ENCODE assay signal across 11 mouse cellular contexts in genomic region chr2:90956053-90956452, GRCm38 (mm10). TPM values are rescaled to one million over a fixed set of nuclear protein-coding genes. Genes with fewer than 3 reads are reported as not detected.
A peak's percentile ranks its signal among the peaks of the same experiment; 100 is the strongest.
DNase-seq lines count a peak whose midpoint lies in the region; ATAC-seq lines count a peak whose summit lies in the region.
"Had no signal": no experiment of that assay in that cellular context is flagged by ENCODE, and none has a peak within 500 bp of the region (broad histone marks: within the 10 kb centered on the region; RNA-seq: fewer than 3 reads in every experiment).

No protein-coding gene starts in this region.

- no peaks in the 10 kb centered on the region; the same call in 1 of the 2 replicates for H3K36me3 ChIP-seq in forebrain, embryonic 16.5 days (ENCODE audit: control insufficient read depth, insufficient read depth)
- H3K36me3 ChIP-seq in midbrain, embryonic 16.5 days (ENCODE audit: control insufficient read depth, insufficient read depth, low read length): no peaks in the 10 kb centered on the region

- ATAC-seq in forebrain, embryonic 16.5 days: peak; percentile 89
- ATAC-seq in midbrain, embryonic 16.5 days: peak; percentile 83

- no peak overlapping the region for H3K4me2 ChIP-seq in forebrain, embryonic 16.5 days (ENCODE audit: low read length)
- peak overlapping the region; percentile 32 for H3K4me2 ChIP-seq in midbrain, embryonic 16.5 days (ENCODE audit: low read length)
- H3K4me2 ChIP-seq: limb, embryonic 15.5 days had no signal

- no peak overlapping the region for H3K4me3 ChIP-seq in forebrain, embryonic 16.5 days (replicated peaks; ENCODE audit: low read length)
- no peak overlapping the region for H3K4me3 ChIP-seq in midbrain, embryonic 16.5 days (ENCODE audit: low read depth, low read length)
- H3K4me3 ChIP-seq: limb, embryonic 15.5 days had no signal

- DNase-seq in layer of hippocampus, adult 9-11 months: peak; percentile 49
- DNase-seq in layer of hippocampus, postnatal 10 days (ENCODE audit: low spot score in 2 of 2): no peak
- peak; percentile 58 for DNase-seq in embryo, embryonic 10.5 days (ENCODE audit: low spot score)
- no peak for DNase-seq in cerebellum, adult 9-11 months
- no peak for DNase-seq in spleen, postnatal 4 days (ENCODE audit: low spot score in 2 of 2)
- DNase-seq: kidney, postnatal 36 days; lung, postnatal 14 days; retina, postnatal 1 day had no signal

- H3K9me3 ChIP-seq in forebrain, embryonic 16.5 days (ENCODE audit: control insufficient read depth, low read length): no peaks in the 10 kb centered on the region
- H3K9me3 ChIP-seq in midbrain, embryonic 16.5 days (replicated peaks; ENCODE audit: control insufficient read depth, low read length, poor library complexity, severe bottlenecking): no peaks in the 10 kb centered on the region
- H3K9me3 ChIP-seq: limb, embryonic 15.5 days had no signal

- no peak overlapping the region for H3K9ac ChIP-seq in forebrain, embryonic 16.5 days (replicated peaks; ENCODE audit: low read depth, low read length)
- no peak overlapping the region for H3K9ac ChIP-seq in midbrain, embryonic 16.5 days (ENCODE audit: low read depth, low read length)
- H3K9ac ChIP-seq: limb, embryonic 15.5 days had no signal

- peak overlapping the region; percentile 71 for H3K27ac ChIP-seq in forebrain, embryonic 16.5 days (ENCODE audit: low read length)
- H3K27ac ChIP-seq in midbrain, embryonic 16.5 days (ENCODE audit: low read length): peak overlapping the region; percentile 58
- H3K27ac ChIP-seq: limb, embryonic 15.5 days had no signal

- 3% methylated on average over 1 of the region's 1 CpGs for WGBS in forebrain, embryonic 16.5 days
- 5% methylated on average over 1 of the region's 1 CpGs for WGBS in midbrain, embryonic 16.5 days

- H3K27me3 ChIP-seq in forebrain, embryonic 16.5 days (replicated peaks; ENCODE audit: control insufficient read depth, insufficient read depth, low read length): no peaks in the 10 kb centered on the region
- H3K27me3 ChIP-seq in midbrain, embryonic 16.5 days (ENCODE audit: control insufficient read depth, insufficient read depth, low read depth, low read length): no peaks in the 10 kb centered on the region
- H3K27me3 ChIP-seq: limb, embryonic 15.5 days had no signal

- H3K4me1 ChIP-seq in forebrain, embryonic 16.5 days (replicated peaks; ENCODE audit: control insufficient read depth, insufficient read depth, low read length): peaks cover 11% of the 10 kb centered on the region
- peaks cover 23% of the 10 kb centered on the region for H3K4me1 ChIP-seq in midbrain, embryonic 16.5 days (ENCODE audit: control insufficient read depth, insufficient read depth, low read length)
- H3K4me1 ChIP-seq: limb, embryonic 15.5 days had no signal

RNA-seq across cellular contexts. Expression of gene Celf1, which starts 15.9 kb away (rescaled TPM):
- total RNA-seq in layer of hippocampus, postnatal 10 days (2021): 100 to 1,000 TPM; 109 to 116 TPM
- 130 and 144 TPM in 2 replicates for polyA plus RNA-seq in forebrain, embryonic 16.5 days (2015; fragmentation: Nextera tagmentation; extraction: Ambion mirVana)
- polyA plus RNA-seq in midbrain, embryonic 16.5 days (2015; fragmentation: Nextera tagmentation; extraction: Ambion mirVana): 115 and 121 TPM in 2 replicates

RNA-seq across cellular contexts. Expression of gene Ndufs3, which starts 51.4 kb away (rescaled TPM):
- 100 to 1,000 TPM; 224 to 227 TPM for total RNA-seq in layer of hippocampus, postnatal 10 days (2021)
- 211 and 212 TPM in 2 replicates for polyA plus RNA-seq in forebrain, embryonic 16.5 days (2015; fragmentation: Nextera tagmentation; extraction: Ambion mirVana)
- polyA plus RNA-seq in midbrain, embryonic 16.5 days (2015; fragmentation: Nextera tagmentation; extraction: Ambion mirVana): 206 and 208 TPM in 2 replicates

RNA-seq across cellular contexts. Expression of gene Kbtbd4, which starts 51.5 kb away (rescaled TPM):
- total RNA-seq in layer of hippocampus, postnatal 10 days (2021): 10 to 100 TPM; 30.9 to 34.9 TPM
- 61.9 and 62.3 TPM in 2 replicates for polyA plus RNA-seq in forebrain, embryonic 16.5 days (2015; fragmentation: Nextera tagmentation; extraction: Ambion mirVana)
- 61.6 and 62.6 TPM in 2 replicates for polyA plus RNA-seq in midbrain, embryonic 16.5 days (2015; fragmentation: Nextera tagmentation; extraction: Ambion mirVana)

Comparison
In these comparisons a context has a peak if more than half of its experiments do, and no peak if none do; other contexts are left out.
1. DNase-seq: peak in layer of hippocampus, adult 9-11 months (single experiment) and embryo, embryonic 10.5 days (single experiment); none in layer of hippocampus, postnatal 10 days (0 of 2), cerebellum, adult 9-11 months (single experiment) and spleen, postnatal 4 days (0 of 2).